Mouse (Mus musculus): Measurements from ENCODE around the gene Bdnf. TPM values are rescaled to one million over a fixed set of nuclear protein-coding genes. Genes with fewer than 3 reads are reported as not detected.

The Bdnf gene
- polyA plus RNA-seq, 1 experiment from 2014 or later, result 2.9 TPM

- WGBS, result 2% methylated on average over 8 of the region's 8 CpGs
- peaks cover 38% of the 10 kb centered on the region for H3K27me3 ChIP-seq (ENCODE audit: control insufficient read depth, insufficient read depth, low read length)
- H3K4me2 ChIP-seq (ENCODE audit: low read depth), result peak overlapping the region; percentile 86
- no peaks in the 10 kb centered on the region for H3K9me3 ChIP-seq (ENCODE audit: control insufficient read depth, low read length)
- peaks cover 4% of the 10 kb centered on the region for H3K4me1 ChIP-seq (ENCODE audit: control insufficient read depth, insufficient read depth, low read length)
- H3K4me3 ChIP-seq (ENCODE audit: low read depth, low read length), result peak overlapping the region; percentile 55
- DNase-seq (ENCODE audit: low spot score) (no peak), ATAC-seq (ENCODE audit: insufficient read depth, low FRiP score, low TSS enrichment) (no peak)
- no peaks in the 10 kb centered on the region for H3K36me3 ChIP-seq (ENCODE audit: control insufficient read depth, insufficient read depth, low read length)
- peak overlapping the region; percentile 3; the same call in 1 of the 2 replicates for H3K9ac ChIP-seq (ENCODE audit: low read length)
- H3K27ac ChIP-seq (ENCODE audit: low read depth, low read length), result peak overlapping the region; percentile 89; the same call in 1 of the 2 replicates
Measured at GRCm38 (mm10) chr2:109678454-109678853, 4.0 kb downstream of the Bdnf start.

GRCm38 (mm10) chr2:109679446-109679845, 4.9 kb downstream of the Bdnf start:
- no peak for ATAC-seq (ENCODE audit: insufficient read depth, low FRiP score, low TSS enrichment)
- DNase-seq (ENCODE audit: low spot score), result no peak
- Histone ChIP-seq H3K9me3 (ENCODE audit: control insufficient read depth, low read length) (no peaks in the 10 kb centered on the region), H3K4me3 (ENCODE audit: low read depth, low read length) (no peak overlapping the region), H3K4me1 (ENCODE audit: control insufficient read depth, insufficient read depth, low read length) (peaks cover 3% of the 10 kb centered on the region), H3K4me2 (ENCODE audit: low read depth) (no peak overlapping the region), H3K36me3 (ENCODE audit: control insufficient read depth, insufficient read depth, low read length) (no peaks in the 10 kb centered on the region), H3K9ac (ENCODE audit: low read length) (no peak overlapping the region), H3K27me3 (ENCODE audit: control insufficient read depth, insufficient read depth, low read length) (peaks cover 28% of the 10 kb centered on the region), H3K27ac (ENCODE audit: low read depth, low read length) (no peak overlapping the region)
- 76% methylated on average over 2 of the region's 2 CpGs for WGBS

- Histone ChIP-seq H3K4me1 (ENCODE audit: control insufficient read depth, insufficient read depth, low read length) (no peaks in the 10 kb centered on the region; the same call in 1 of the 2 replicates), H3K27me3 (ENCODE audit: control insufficient read depth, insufficient read depth, low read length) (peaks cover 12% of the 10 kb centered on the region), H3K27ac (ENCODE audit: low read depth, low read length) (no peak overlapping the region), H3K9me3 (ENCODE audit: control insufficient read depth, low read length) (no peaks in the 10 kb centered on the region), H3K4me3 (ENCODE audit: low read depth, low read length) (no peak overlapping the region), H3K4me2 (ENCODE audit: low read depth) (no peak overlapping the region), H3K9ac (ENCODE audit: low read length) (no peak overlapping the region), H3K36me3 (ENCODE audit: control insufficient read depth, insufficient read depth, low read length) (no peaks in the 10 kb centered on the region)
- DNase-seq (ENCODE audit: low spot score), result no peak
- ATAC-seq (ENCODE audit: insufficient read depth, low FRiP score, low TSS enrichment), result no peak
- 81% methylated on average over 1 of the region's 1 CpGs for WGBS
Measured at GRCm38 (mm10) chr2:109681071-109681470, 6.6 kb downstream of the Bdnf start.

- no peaks in the 10 kb centered on the region for H3K9me3 ChIP-seq (ENCODE audit: control insufficient read depth, low read length)
- WGBS, result 83% methylated on average over 1 of the region's 1 CpGs
- no peaks in the 10 kb centered on the region for H3K27me3 ChIP-seq (ENCODE audit: control insufficient read depth, insufficient read depth, low read length)
- no peak overlapping the region for H3K27ac ChIP-seq (ENCODE audit: low read depth, low read length)
- ATAC-seq (ENCODE audit: insufficient read depth, low FRiP score, low TSS enrichment) (no peak), DNase-seq (ENCODE audit: low spot score) (no peak)
- peaks cover 2% of the 10 kb centered on the region; the same call in 1 of the 2 replicates for H3K4me1 ChIP-seq (ENCODE audit: control insufficient read depth, insufficient read depth, low read length)
- no peak overlapping the region for H3K4me3 ChIP-seq (ENCODE audit: low read depth, low read length)
- H3K36me3 ChIP-seq (ENCODE audit: control insufficient read depth, insufficient read depth, low read length), result no peaks in the 10 kb centered on the region
- H3K4me2 ChIP-seq (ENCODE audit: low read depth), result no peak overlapping the region
- no peak overlapping the region for H3K9ac ChIP-seq (ENCODE audit: low read length)
Measured at GRCm38 (mm10) chr2:109688661-109689060, 14.2 kb downstream of the Bdnf start.

GRCm38 (mm10) chr2:109692266-109693177, 18.0 kb downstream of the Bdnf start:
- DNase-seq (ENCODE audit: low spot score) (peak; percentile 20), ATAC-seq (ENCODE audit: insufficient read depth, low FRiP score, low TSS enrichment) (peak; percentile 13; the same call in 1 of the 2 replicates)
- H3K4me1 ChIP-seq (ENCODE audit: control insufficient read depth, insufficient read depth, low read length), result peaks cover 2% of the 10 kb centered on the region; the same call in 1 of the 2 replicates
- 4% methylated on average over 34 of the region's 34 CpGs for WGBS
- peaks cover 3% of the 10 kb centered on the region; the same call in 1 of the 2 replicates for H3K27me3 ChIP-seq (ENCODE audit: control insufficient read depth, insufficient read depth, low read length)
- H3K27ac ChIP-seq (ENCODE audit: low read depth, low read length), result no peak overlapping the region
- no peaks in the 10 kb centered on the region for H3K9me3 ChIP-seq (ENCODE audit: control insufficient read depth, low read length)
- peak overlapping the region; percentile 57 for H3K9ac ChIP-seq (ENCODE audit: low read length)
- no peaks in the 10 kb centered on the region for H3K36me3 ChIP-seq (ENCODE audit: control insufficient read depth, insufficient read depth, low read length)
- peak overlapping the region; percentile 77 for H3K4me2 ChIP-seq (ENCODE audit: low read depth)
- peak overlapping the region; percentile 54 for H3K4me3 ChIP-seq (ENCODE audit: low read depth, low read length)

- under 1% methylated on average over 67 of the region's 67 CpGs for WGBS
- H3K36me3 ChIP-seq (ENCODE audit: control insufficient read depth, insufficient read depth, low read length), result no peaks in the 10 kb centered on the region
- H3K9me3 ChIP-seq (ENCODE audit: control insufficient read depth, low read length), result no peaks in the 10 kb centered on the region
- H3K27me3 ChIP-seq (ENCODE audit: control insufficient read depth, insufficient read depth, low read length), result peaks cover 3% of the 10 kb centered on the region; the same call in 1 of the 2 replicates
- no peak overlapping the region for H3K27ac ChIP-seq (ENCODE audit: low read depth, low read length)
- ATAC-seq (ENCODE audit: insufficient read depth, low FRiP score, low TSS enrichment), result peak; percentile 82
- peak; percentile 80 for DNase-seq (ENCODE audit: low spot score)
- H3K4me3 ChIP-seq (ENCODE audit: low read depth, low read length), result peak overlapping the region; percentile 54
- H3K4me1 ChIP-seq (ENCODE audit: control insufficient read depth, insufficient read depth, low read length), result peaks cover 2% of the 10 kb centered on the region; the same call in 1 of the 2 replicates
- H3K4me2 ChIP-seq (ENCODE audit: low read depth), result peak overlapping the region; percentile 77
- H3K9ac ChIP-seq (ENCODE audit: low read length), result peak overlapping the region; percentile 57
Measured at GRCm38 (mm10) chr2:109693178-109694115, 18.9 kb downstream of the Bdnf start.

GRCm38 (mm10) chr2:109694116-109694837, 19.8 kb downstream of the Bdnf start:
- DNase-seq (ENCODE audit: low spot score) (peak; percentile 49), ATAC-seq (ENCODE audit: insufficient read depth, low FRiP score, low TSS enrichment) (peak; percentile 45)
- Histone ChIP-seq H3K27ac (ENCODE audit: low read depth, low read length) (no peak overlapping the region), H3K27me3 (ENCODE audit: control insufficient read depth, insufficient read depth, low read length) (peaks cover 3% of the 10 kb centered on the region; the same call in 1 of the 2 replicates), H3K36me3 (ENCODE audit: control insufficient read depth, insufficient read depth, low read length) (no peaks in the 10 kb centered on the region), H3K4me1 (ENCODE audit: control insufficient read depth, insufficient read depth, low read length) (peaks cover 2% of the 10 kb centered on the region; the same call in 1 of the 2 replicates), H3K4me3 (ENCODE audit: low read depth, low read length) (peak overlapping the region; percentile 54), H3K9me3 (ENCODE audit: control insufficient read depth, low read length) (no peaks in the 10 kb centered on the region), H3K4me2 (ENCODE audit: low read depth) (peak overlapping the region; percentile 77), H3K9ac (ENCODE audit: low read length) (peak overlapping the region; percentile 57)
- under 1% methylated on average over 26 of the region's 26 CpGs for WGBS

- Histone ChIP-seq H3K9me3 (ENCODE audit: control insufficient read depth, low read length) (no peaks in the 10 kb centered on the region), H3K4me1 (ENCODE audit: control insufficient read depth, insufficient read depth, low read length) (peaks cover 2% of the 10 kb centered on the region; the same call in 1 of the 2 replicates), H3K36me3 (ENCODE audit: control insufficient read depth, insufficient read depth, low read length) (no peaks in the 10 kb centered on the region), H3K4me3 (ENCODE audit: low read depth, low read length) (peak overlapping the region; percentile 54), H3K27me3 (ENCODE audit: control insufficient read depth, insufficient read depth, low read length) (peaks cover 3% of the 10 kb centered on the region; the same call in 1 of the 2 replicates), H3K27ac (ENCODE audit: low read depth, low read length) (no peak overlapping the region), H3K4me2 (ENCODE audit: low read depth) (peak overlapping the region; percentile 77), H3K9ac (ENCODE audit: low read length) (no peak overlapping the region)
- DNase-seq (ENCODE audit: low spot score), result peak; percentile 89
- peak; percentile 71 for ATAC-seq (ENCODE audit: insufficient read depth, low FRiP score, low TSS enrichment)
- under 1% methylated on average over 12 of the region's 12 CpGs for WGBS
Measured at GRCm38 (mm10) chr2:109694838-109695225, 20.3 kb downstream of the Bdnf start.
